Mouse (Mus musculus): ENCODE measurements around the gene Flrt3.

DNA sequence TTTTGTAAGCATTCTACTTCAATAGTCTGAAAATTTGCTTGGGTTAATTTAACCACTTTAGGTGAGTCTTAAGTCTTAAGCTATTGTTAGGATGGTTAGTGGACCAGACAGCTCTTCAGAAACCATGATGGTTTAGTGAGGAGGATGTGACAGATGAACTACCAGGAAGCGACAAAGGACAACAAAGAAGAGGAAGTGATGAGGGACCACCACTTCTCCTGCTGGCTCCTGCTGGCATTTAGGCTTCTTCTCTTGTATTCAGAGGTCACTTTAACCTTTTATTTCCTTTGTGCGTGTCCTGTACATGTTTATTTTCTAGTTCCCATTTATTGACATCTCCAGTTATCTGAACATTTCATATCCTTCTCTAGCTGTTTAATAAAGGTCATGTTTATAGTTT, 19.6 kb upstream of the Flrt3 start:
- no peak for TF ChIP-seq CTCF (IDR thresholded peaks at IDR 0.05)
- no peak for TF ChIP-seq EP300 (IDR thresholded peaks at IDR 0.05)

Measured in lung, postnatal 0 days (tissue).